Mouse (Mus musculus) ovary, postnatal 36 days (tissue): ENCODE measurements around the gene Gria4.
"Not testable (repeated sequence)": the region's sequence is repeated elsewhere in the genome, so short reads cannot be mapped to it uniquely, and the experiment has no call there.

Experiments
- DNase-seq: peaks from one replicate; pipeline ENCODE4 v3.0.0; 2022; ENCODE audit warnings: low spot score, mixed read lengths

The Gria4 gene

DNA sequence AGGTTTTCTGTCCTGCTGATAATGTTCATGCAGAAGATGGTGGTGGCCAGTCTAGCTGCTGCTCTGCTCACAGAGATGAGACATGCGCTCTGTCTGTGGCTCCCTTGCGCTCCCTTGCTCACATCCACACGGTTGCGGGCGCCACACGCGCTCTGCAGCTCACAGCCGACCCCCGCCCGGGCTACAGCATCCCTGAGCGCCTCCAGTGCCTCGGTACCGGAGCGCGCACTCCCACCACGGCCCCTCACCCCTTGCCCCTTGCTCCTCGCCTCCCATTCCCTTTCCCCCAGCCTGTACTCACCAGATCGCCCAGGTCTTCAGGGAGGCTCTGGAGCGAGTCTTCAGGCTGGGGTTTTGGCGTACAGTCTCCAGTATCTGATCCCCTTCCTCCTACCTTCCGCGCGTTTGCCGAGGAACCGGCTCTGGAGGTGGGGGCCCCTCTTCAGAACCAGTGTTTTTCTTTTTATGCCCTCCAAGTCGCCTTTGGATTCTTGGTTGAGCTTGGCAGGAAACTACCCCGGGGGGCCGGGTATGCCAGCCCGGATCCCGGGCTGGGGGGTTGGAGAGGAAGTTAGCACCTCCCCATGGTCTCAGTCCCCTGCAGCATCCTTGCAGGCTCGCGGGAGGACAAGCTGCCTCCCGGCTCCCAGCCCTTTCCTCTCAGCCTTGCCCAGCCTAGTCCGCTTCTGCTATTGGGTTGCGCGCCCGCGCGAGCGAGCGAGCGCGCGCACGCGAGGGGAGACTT, at the start of gene Gria4:
Gene Gria4, minus strand, starts transcription at position 691 of the 745 bp plus-strand sequence.
- DNase-seq, result peak; percentile 8

DNA sequence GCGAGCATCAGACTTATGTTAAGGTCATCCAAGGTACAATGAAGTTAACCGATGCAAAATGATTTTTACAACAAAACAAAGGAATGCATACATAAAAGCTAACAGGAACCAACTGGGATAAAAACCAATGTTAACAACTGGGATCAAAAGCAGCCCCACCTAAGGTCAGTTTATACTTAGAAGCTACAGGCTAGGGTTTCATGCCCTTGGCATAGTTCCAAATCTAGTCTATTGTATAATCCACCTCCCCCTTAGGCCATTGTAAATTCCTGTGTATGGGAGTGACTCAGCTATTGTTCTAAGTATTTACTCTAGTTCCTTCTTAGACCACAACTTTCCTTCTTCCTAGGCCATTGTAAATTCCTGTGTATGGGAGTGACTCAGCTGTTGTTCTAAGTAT, 14.9 kb upstream of the Gria4 start:
- DNase-seq, result not testable (repeated sequence)

DNA sequence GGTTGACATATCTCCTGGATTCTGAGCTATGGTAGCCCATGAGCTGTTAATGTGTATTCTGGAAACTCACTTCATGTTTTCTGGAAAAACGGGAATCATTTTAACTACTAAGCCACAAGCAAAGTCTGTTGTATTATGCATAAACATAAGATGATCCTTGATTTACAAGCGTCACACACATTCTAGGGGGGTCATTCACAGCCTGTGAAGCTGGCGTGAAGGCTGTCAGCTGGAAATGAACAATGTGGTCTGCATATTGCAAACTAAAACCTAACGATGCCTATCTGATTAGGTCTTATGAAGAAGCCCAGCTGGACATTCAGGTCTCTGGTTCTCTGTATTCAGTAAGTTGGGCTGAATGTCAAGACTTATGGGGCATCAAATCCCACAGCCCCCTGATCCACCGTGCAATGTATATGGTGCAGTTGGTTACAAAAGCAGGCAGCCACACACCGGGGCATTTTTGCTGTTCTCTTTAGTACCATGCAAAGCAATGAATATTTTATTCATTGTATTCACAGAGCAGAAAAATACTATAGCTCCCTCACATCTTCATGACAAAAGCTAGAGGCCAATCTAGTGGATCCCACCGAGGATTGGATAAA, 7.2 kb upstream of the Gria4 start:
- no peak for DNase-seq

DNA sequence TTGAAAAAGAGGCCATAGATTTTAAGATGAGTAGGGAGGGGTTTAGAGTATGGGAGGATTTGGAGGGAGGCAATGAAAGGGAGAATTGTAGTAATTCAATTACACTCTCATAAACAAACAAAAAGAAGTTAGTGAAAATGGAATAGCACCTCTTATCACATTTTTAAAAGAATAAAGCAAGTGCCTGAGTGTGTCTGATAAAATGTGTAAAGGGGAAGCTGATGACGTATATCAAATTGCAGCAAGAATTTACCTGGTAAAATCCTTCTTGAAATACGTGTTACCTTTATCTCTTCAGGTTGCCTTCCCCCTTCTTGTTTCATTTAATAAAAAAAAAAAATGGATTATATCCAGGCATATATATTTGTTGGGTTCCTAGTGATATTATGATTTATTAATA, 1.4 kb upstream of the Gria4 start:
- DNase-seq, result no peak

DNA sequence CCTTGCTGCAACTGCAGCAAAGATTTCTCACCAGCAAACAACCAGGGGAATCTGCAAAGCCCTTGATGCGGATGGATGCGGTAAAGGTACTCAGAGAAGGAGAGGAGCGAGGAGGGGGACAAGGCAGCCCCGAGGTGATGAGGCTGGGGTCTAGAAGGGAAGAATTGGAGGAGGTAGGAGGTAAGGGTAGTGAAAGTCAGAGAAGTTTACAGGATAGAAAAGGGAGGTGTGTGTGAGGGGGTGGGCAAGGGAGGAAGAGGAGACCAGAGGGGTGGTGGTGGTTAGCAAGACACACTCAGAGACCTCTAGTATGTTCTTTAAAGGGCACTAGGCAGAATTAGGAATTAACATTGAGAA, 233 bp upstream of the Gria4 start:
- no peak for DNase-seq

DNA sequence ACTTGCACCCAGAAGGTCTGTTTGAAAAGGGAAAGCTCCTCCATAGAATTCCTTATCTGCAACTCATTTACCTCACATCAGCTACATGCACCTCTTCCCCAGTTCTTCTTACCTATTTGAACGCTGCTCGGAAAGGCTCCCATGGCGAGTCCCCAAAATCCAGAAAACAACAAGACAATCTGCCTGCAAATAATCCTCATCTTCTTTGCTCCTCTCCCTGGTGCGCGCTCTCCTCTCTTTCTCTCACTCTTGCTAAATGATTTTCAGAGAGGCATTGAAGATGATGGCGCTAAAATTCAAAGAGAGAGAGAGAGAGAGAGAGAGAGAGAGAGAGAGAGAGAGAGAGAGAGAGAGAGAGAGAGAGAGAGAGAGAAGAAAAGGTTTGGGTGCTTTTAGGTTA, 959 bp downstream of the Gria4 start:
- DNase-seq, result no peak

DNA sequence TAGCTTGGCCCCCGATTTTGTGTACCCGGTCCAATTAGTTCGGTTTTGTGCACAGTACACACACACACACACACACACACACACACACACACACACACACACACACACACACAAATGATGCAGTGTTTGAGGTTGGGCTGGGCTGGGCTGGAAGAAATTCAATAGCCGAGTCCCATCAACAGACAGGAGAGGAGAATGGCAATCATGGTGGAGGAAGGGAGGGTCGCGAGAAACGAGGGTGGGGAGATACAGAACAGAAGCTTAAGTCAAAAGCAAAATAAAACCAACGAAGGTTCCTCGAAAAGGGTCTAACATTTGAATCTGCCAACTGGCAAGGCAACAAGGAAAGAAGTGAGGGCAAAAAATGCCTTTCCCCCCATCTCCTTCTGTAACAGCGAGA, 1.6 kb downstream of the Gria4 start:
- no peak for DNase-seq

DNA sequence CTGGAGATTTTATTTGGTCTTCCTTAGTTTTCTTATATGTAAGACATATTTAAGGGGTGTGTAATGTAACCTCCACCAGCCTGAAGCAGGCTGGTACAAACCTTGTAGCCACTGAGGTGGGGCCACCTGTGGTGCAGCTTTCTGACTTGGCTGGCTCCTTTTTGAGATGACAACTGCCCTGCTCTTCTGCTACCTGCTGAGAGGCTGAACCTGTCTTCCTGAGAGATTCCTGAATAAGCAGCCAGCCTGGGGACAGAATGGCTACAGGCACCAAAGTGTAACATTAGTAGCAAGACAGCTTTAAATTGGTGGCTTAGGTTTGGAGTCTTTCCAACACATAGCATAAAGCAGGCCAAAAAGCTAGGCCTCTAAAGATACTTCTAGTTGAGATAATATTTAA, 46.6 kb downstream of the Gria4 start:
- DNase-seq, result not testable (repeated sequence)

DNA sequence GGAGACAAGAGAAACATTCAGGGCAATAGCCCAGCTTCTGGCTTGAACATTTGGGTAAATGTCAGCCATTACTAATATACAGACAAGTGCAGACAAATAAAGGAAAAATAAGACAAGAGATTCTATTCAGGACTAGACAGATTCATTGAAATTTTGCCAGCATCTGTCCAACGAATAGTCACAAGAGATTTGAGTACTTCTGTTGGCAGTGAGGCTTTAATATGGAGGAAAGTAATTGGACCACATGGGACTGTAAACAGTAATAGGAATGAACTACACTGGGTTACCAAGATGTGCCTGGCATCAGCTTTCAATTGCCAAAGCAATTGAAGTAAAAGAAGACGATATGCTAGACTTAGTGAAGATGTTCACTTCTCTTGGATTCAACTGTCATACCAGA, 81.9 kb downstream of the Gria4 start:
- DNase-seq, result no peak

DNA sequence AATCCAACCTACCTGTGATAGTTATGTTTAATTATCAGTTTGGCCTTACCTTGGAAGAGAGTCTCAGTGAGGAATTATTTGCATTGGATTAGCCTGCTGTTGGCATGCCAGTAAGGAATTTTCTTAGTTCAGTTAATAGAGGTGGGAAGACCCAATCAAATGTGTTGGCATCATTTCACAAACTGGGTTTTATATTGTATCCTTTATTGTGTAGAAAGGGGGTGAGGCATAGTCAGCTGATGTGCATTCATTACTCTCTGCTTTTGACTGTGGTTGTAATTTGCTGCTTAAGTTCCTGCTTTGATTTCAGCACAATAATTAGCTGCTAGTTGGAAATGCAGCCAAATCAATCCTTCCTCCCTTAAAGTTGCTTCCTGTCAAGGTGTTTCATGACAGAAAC, 83.7 kb downstream of the Gria4 start:
- no peak for DNase-seq

DNA sequence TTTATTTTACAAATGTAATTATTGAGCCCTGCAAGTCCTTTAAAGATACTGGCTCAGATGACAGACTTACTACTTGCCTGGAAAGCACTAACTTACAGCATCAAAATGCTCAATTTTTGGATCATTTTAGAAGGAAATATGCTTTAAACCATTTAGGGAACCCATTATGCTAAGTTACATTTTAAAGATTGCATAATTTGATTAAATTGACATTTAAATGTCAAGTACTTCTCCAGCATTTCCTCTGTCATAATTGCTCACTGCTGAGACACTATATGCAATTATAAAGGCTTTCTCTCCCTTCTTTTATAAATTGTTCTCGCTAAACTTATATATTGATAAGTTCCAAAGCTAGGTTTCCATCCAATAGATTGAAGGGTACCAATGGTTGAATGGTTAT, 108.9 kb downstream of the Gria4 start:
- DNase-seq, result no peak

DNA sequence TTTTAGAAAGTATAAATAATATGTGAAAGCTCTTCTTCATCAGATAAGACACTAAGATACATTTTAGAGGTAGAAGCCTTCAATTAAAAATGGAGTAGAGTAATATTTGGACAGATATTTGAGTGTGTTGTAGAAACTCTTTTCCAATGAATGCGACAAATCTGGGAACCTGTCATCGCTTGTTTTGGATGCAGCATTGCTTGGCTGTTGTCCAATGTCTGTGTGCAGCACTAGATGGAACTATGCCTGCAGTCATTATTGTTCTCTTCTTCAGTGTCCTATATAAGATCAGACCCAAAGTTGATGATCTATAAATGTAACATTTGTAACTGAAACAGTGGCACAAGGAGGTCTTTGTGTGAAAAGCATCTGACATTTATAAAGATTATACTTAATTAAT, 115.8 kb downstream of the Gria4 start:
- DNase-seq, result no peak

DNA sequence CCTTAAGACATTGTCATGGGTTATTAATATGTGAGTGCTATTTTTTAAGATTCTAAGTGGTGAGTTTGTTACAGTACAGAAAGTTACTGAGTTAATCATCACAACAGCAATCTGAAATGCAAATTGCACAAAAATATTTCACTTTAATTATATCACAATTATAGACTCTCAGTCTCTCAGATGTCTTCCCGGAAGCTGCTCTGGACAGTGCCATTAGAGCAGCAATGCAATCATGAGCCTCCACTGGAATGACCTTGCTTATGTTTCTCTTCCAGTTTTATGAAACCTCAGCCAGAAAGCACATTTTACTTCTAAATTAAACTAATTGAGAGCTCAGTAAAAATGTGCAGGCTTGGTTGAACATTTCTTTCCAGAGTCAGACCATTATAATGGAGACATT, 116.9 kb downstream of the Gria4 start:
- DNase-seq, result no peak

DNA sequence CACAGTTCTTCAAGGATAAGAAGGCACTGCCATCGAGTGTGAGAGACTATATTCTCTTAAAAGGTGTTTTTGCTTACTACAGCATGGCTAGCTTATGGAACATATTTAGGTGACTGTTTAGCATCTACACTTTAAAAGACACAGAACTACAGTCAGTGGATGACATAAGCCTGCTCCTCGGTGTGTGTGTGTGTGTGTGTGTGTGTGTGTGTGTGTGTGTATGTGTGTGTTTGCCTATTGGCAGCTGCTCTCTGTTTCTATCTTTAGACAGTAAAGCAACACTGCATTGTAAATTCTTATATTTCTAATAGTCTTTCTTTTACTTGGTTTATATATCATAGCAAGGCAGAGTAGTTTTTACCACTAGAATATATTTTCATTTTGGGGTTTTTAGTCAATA, 130.3 kb downstream of the Gria4 start:
- no peak for DNase-seq

DNA sequence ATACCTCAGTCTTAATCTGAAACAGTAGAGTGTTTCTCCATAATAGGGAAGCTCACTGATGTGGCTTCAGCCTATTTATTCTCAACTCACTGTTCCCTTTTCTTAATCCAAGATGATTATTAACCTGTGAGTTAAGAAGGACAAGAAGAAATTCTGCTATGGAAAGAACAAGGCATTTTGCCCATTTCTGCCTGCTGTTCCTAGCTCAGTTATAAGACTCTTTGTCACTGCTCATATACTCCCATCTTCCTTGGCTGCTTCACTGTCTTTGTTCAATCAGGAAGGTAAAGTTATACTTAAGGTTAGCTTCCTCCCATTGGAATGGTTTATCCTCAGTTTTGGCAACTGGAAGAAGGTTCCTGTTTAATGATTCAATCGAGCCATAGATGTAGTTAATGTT, 133.6 kb downstream of the Gria4 start:
- DNase-seq, result no peak

DNA sequence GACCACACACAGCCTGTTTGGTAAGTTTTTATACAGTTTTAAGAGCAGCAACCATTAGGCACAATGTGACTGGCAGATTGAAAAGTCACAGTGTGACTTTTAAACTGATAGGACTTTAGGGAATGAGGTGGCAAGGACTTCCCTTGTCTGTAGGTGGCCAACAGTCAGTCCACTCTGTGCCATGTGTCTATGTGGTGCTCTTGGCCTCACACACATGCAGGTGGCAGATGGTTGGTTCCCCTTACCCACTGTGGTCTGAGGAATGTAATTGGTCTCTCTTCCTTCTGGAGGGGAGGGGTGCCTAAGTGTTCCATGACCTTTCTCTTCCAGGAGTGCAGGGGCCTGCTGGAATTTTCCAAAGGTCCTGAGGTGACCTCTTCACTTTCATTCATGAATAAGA, 137.1 kb downstream of the Gria4 start:
- DNase-seq, result no peak

DNA sequence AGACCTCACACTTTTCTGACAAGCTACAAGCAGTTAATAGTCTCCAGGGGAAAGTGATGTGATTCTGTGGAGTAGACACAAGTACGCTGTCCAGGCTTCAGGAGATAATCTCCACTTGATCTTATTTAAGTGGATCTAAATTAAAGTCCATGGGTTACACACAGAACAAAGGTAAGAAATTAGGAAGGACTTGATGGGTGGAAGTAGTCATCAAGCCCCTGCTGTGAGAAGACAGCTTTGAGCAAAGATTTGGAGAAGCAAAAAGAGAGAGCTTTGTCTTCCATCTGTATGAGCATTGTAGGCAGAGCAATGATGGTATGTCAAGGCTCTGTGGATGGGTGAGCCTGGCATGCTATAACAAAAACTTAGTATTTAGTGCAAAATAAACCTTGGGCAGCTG, 141.7 kb downstream of the Gria4 start:
- DNase-seq, result no peak

DNA sequence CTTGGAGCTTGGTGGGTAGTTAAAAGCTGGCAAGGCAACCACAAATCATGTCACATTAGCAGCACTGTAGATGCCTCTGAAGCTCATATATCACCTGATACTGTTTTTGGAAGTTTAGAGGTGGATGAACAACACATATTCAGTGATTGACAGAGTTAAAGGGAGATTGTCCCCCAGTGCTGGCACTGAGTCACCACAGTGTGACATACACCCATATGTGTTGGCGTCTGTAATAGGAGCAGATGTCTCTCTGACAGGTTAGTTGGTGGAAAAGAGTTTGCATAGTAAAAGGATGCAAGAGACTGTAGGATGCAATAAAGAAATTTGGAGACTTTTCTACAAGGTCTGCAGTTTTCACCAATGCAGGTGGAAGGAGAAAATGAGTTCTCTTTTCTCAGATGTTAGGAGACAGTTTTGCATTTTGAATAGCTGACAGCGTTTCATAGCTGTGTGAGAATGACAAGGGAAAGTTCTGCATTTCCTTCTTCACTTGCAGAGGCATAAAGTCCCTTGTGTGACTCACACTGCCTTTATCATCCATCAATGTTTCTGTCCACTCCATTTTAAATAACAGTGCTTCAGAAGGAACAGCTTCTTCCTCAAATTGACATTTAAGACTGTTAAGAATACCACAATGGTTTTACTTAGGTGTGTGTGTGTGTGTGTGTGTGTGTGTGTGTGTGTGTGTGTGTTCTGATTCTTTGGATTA, 156.7 kb downstream of the Gria4 start:
- DNase-seq, result no peak

DNA sequence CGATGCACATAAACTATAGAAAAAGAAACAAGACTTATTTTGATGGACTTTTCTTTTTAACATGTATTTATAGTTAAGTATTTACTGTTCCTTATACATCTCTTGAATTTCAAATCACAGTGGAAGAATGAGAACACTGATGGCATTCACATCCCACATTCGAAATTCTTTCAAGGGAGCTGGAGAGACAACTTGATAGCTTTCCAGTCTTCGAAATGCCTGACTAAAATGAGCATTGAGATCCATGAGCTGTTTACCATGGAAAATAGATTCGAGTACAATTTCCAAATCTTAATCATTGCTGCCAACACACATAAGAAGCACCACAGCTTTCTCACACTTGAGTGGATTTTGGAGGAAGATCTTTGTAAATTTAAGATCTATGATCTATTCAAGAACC, 164.1 kb downstream of the Gria4 start:
- DNase-seq, result no peak

DNA sequence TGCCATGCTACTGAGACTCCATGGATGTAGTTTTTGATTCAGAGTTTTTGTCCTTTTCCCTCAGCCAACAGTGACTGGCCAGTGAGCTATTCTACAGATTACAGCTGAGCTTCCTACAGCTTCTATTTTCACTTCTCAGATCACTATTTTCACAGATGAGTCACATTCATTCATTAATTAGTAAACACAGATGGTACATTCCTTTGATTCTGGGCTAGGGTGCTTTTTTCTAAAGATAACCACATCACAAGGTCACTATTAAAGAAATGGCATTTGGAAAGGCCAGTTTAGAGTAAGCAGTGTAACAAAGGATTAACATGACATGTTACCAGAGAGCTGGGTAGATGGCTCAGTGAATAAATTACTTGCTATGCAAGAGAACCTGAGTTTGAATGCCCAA, 180.7 kb downstream of the Gria4 start:
- no peak for DNase-seq

DNA sequence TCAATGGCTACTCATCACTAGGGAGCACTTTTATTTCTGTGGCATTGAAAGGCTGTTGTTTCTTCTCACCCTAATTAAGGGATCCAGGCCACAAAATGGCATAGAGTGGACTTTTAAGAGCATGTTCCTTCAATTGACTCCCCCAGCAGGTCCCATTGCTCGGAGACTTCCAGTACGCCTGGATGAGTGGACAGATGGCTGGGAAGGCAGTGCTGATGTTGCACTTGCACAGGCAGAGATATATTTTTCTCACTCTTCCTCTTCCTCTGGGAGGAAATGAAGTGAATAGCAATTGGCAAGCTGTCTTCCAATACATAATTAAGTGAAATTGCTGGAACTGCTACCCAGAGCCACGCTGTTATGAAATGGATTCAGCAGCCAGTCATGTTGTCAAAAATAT, 190.7 kb downstream of the Gria4 start:
- DNase-seq, result no peak

DNA sequence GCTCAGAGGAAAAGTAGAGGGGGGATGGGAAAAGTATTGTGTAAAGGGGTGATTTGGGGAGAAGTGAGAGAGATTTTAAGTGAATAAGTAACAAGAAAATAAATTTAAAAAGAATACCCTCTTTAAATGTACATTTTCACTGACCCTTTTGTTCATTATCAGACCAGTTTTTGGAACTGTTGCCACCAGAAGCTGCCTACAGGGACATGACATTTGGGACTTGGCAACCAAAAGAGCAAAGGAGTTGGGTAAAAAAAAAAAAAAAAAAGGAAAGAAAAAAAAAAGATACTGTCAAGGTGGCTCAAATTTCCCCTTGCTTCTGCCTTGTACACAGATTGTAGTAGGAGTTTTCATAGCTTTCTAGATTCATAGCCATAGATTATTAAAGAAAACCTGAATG, 191.8 kb downstream of the Gria4 start:
- no peak for DNase-seq

DNA sequence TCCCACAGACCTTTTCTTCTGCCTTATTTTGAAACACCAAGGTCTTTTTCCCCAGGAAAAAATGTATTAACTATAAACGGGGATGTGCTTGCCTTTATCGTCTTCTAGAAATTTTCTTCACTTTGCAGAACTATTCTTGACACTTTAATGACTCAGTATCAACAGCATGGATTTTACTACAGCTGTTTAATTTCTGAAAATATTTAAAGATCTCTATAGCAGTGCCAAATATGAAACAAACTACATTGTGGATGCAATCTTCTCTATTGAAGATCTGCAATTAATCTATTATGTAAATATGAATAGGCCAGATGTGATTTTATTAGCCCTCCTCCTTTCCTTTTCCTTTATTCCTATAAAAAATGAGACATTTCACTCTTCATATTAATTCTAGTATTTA, 194.2 kb downstream of the Gria4 start:
- DNase-seq, result no peak

DNA sequence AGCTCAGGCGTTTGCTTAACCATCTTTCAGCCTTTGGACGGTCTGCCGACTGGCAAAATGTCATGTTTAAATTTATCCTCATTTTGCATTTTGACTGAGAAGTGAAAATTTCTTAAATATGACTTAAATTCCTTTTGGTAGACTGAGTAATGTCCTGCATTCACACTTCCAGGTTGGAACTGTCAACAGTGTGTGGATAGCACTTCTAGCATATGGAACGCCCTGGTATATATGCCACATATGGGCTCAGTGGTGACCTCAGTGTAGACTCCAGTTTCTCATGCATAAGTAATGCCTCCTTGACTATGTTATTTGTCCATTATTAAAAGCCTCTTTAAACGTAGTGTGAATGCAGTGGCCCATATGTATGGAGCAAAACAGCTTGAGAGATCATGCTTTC, 222.4 kb downstream of the Gria4 start:
- no peak for DNase-seq
